Mouse (Mus musculus) stomach, postnatal 0 days (tissue): ENCODE data around the gene Rps7. TPM values are rescaled to one million over a fixed set of nuclear protein-coding genes. Genes with fewer than 3 reads are reported as not detected.

Source experiments
- ATAC-seq: fragments of 200-750 bp; cut with Nextera tagmentation; 2 replicates; pipeline ENCODE4 v1.8.0; 2017; ENCODE audit not compliant: low FRiP score, low TSS enrichment
- DNase-seq: peaks from one replicate; pipeline ENCODE4 v3.0.0-alpha.2; 2016; ENCODE audit warnings: low spot score
- H3K27ac ChIP-seq: fragments of 300-500 bp; sonication (generic); replicated peaks from 2 replicates; pipeline ENCODE4 v1.5.1; 2014; ENCODE audit warnings: mild to moderate bottlenecking, control low read depth
- H3K27me3 ChIP-seq: fragments of 300-500 bp; sonication (generic); 2 replicates; pipeline ENCODE4 v1.6.1; 2014; ENCODE audit warnings: low read length; ENCODE audit not compliant: control insufficient read depth, insufficient read depth
- H3K36me3 ChIP-seq: fragments of 300-500 bp; sonication (generic); 2 replicates; pipeline ENCODE4 v1.6.1; 2014; ENCODE audit warnings: low read length, mixed read lengths; ENCODE audit not compliant: control insufficient read depth, insufficient read depth
- H3K4me1 ChIP-seq: fragments of 300-500 bp; sonication (generic); replicated peaks from 2 replicates; pipeline ENCODE4 v1.6.1; 2014; ENCODE audit warnings: antibody characterized with exemption; ENCODE audit not compliant: control insufficient read depth, insufficient read depth
- H3K4me2 ChIP-seq: fragments of 300-500 bp; sonication (generic); replicated peaks from 2 replicates; pipeline ENCODE4 v1.6.1; 2014; ENCODE audit warnings: low read depth, mild to moderate bottlenecking, control low read depth, moderate library complexity
- H3K4me3 ChIP-seq: fragments of 300-500 bp; sonication (generic); 2 replicates; pipeline ENCODE4 v1.5.1; 2014; ENCODE audit warnings: low read depth, low read length, control low read depth
- H3K9ac ChIP-seq: fragments of 300-500 bp; sonication (generic); 2 replicates; pipeline ENCODE4 v1.6.1; 2014; ENCODE audit warnings: mild to moderate bottlenecking, low read length, control low read depth, mixed read lengths
- H3K9me3 ChIP-seq: fragments of 300-500 bp; sonication (generic); 2 replicates; pipeline ENCODE4 v1.6.1; 2016; ENCODE audit warnings: low read length; ENCODE audit not compliant: control insufficient read depth
- CTCF ChIP-seq: IDR thresholded peaks from 2 replicates; pipeline ENCODE4 v1.5.1; 2016; ENCODE audit warnings: antibody characterized with exemption, low read depth, mild to moderate bottlenecking, moderate library complexity
- EP300 ChIP-seq: optimal IDR thresholded peaks from 2 replicates; pipeline ENCODE3; 2016; ENCODE audit warnings: antibody characterized with exemption
- WGBS: fragments of 180-500 bp; shearing (Covaris S2); extraction: QIAGEN DNeasy Blood & Tissue Kit; methylation state at CpG from one replicate; pipeline ENCODE4 v1.1.7; 2014; 5-methylcytosine and 5-hydroxymethylcytosine counted together
- polyA plus RNA-seq: library from polyadenylated mRNA; unstranded; fragments of >200 nt; fragmentation: Nextera tagmentation; extraction: Ambion mirVana; gene quantifications from 2 replicates; pipeline ENCODE4 v1.2.1, GENCODE M21; 2015

Gene Rps7
- polyA plus RNA-seq, 1 experiment from 2014 or later: 771 TPM

GRCm38 (mm10) chr12:28607546-28608305, 28.0 kb downstream of the Rps7 start:
- H3K4me1 ChIP-seq: no peaks in the 10 kb centered on the region
- H3K4me2 ChIP-seq: no peak overlapping the region
- no peaks in the 10 kb centered on the region for H3K27me3 ChIP-seq
- DNase-seq (no peak), ATAC-seq (no peak)
- 62% methylated on average over 17 of the region's 17 CpGs for WGBS
- H3K36me3 ChIP-seq: no peaks in the 10 kb centered on the region
- TF ChIP-seq EP300 (no peak), CTCF (no peak)
- H3K9ac ChIP-seq: no peak overlapping the region
- H3K4me3 ChIP-seq: no peak overlapping the region
- H3K27ac ChIP-seq: no peak overlapping the region
- H3K9me3 ChIP-seq: no peaks in the 10 kb centered on the region

DNA sequence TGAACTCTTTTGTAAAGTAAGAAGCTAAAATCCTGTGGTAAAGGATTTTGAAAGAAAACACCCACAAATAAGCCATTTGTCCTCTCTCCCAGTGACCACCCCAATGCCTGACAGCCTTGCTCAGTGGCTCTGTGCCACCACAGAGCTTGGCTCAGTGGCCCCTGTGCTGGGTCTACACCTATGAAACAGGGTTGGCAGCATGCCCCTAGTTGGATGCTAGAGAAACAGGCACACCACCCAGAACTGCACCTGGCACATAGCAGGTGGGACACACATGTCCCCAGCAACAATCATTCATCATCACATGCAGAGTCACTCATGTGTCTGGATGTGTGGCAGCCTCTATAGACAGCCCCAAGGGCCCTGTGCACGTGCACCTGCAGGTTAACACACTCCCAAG, 32.3 kb downstream of the Rps7 start:
- Histone ChIP-seq H3K4me2 (no peak overlapping the region), H3K9me3 (no peaks in the 10 kb centered on the region), H3K27me3 (no peaks in the 10 kb centered on the region), H3K4me1 (no peaks in the 10 kb centered on the region), H3K9ac (no peak overlapping the region), H3K4me3 (no peak overlapping the region), H3K36me3 (no peaks in the 10 kb centered on the region), H3K27ac (no peak overlapping the region)
- DNase-seq (no peak), ATAC-seq (no peak)
- TF ChIP-seq CTCF: no peak
- TF ChIP-seq EP300: no peak
- 63% methylated on average over 1 of the region's 1 CpGs for WGBS

DNA sequence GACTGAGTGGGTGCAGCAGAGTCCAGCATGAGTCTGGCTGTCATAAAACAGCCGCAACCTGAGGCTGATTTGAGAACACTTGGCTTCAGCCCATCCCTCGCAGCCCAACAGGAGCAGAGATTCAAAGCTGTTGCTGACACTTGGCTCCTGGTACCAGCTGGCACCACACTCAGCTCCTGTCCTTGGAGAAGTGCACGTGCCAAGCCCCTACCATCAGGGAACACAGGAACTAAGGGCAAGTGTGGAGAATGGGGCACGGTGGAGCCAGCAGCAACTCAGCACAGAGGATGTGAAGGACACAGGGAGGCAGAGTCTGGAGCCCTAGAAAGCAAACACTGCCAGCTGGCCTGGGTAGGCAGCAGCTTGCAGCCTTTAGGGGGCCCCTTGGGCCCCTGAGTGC, 33.5 kb downstream of the Rps7 start:
- no peak for TF ChIP-seq CTCF
- no peak for DNase-seq
- H3K9me3 ChIP-seq: no peaks in the 10 kb centered on the region

DNA sequence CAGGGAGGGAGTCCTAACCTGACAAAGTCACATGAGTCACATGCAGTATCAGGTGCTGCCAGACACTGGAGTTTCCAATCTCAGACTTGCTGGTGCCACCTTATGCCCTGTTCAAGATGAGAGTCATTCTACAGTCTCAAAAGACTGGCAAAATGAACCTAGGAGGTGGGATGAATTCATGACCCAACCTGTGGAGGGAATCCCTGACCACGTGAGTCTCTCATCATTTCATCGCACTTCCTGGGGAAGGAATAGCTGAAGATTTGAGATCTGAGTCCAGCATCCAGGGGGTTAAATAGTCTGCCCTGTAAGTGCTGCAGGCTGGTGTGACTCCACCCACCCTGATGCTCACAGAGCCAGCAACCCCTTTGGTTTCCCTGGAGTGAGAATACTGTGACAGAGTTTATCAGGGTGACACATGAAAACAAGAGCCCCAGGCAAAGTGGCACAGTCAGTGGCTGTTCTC, 37.2 kb downstream of the Rps7 start:
- Histone ChIP-seq H3K27me3 (no peaks in the 10 kb centered on the region), H3K4me3 (no peak overlapping the region), H3K27ac (no peak overlapping the region), H3K9me3 (no peaks in the 10 kb centered on the region), H3K9ac (no peak overlapping the region), H3K4me2 (no peak overlapping the region), H3K4me1 (no peaks in the 10 kb centered on the region), H3K36me3 (no peaks in the 10 kb centered on the region)
- no peak for ATAC-seq
- WGBS: 49% methylated on average over 2 of the region's 2 CpGs
- DNase-seq: no peak
- TF ChIP-seq CTCF (no peak), EP300 (no peak)

More for the DNA sequence above, 33.5 kb downstream of the Rps7 start:
- Histone ChIP-seq H3K4me3 (no peak overlapping the region), H3K36me3 (no peaks in the 10 kb centered on the region), H3K27me3 (no peaks in the 10 kb centered on the region), H3K27ac (no peak overlapping the region), H3K4me2 (no peak overlapping the region), H3K4me1 (no peaks in the 10 kb centered on the region), H3K9ac (no peak overlapping the region)
- 11% methylated on average over 4 of the region's 4 CpGs for WGBS
- no peak for ATAC-seq

- no peak for TF ChIP-seq CTCF
- no peak for TF ChIP-seq EP300
- Histone ChIP-seq H3K27me3 (no peaks in the 10 kb centered on the region), H3K27ac (no peak overlapping the region), H3K4me1 (no peaks in the 10 kb centered on the region), H3K36me3 (no peaks in the 10 kb centered on the region), H3K4me3 (no peak overlapping the region), H3K9me3 (no peaks in the 10 kb centered on the region), H3K4me2 (no peak overlapping the region), H3K9ac (no peak overlapping the region)
- ATAC-seq (no peak), DNase-seq (no peak)
- 69% methylated on average over 3 of the region's 3 CpGs for WGBS
These were observed 37.6 kb downstream of the Rps7 start for GRCm38 (mm10) chr12:28598110-28598509.

DNA sequence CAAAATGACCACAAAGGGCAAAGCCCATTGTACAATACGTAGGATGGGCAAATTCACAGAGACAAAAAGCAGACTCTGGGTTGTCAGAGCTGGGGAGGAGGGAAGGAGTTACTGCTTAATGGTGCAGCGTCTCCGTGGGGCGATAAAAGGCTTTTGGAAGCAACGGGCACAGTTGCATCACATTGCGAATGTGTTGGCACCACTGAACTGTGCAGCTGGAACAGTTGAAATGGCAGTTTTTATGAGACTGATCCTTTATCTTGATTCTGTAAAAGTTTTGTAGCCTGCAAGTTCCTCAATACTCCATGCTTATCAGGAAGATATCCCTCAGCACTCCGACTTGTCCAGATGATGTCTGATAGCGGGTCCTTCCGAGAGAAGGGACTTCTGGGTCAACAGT, 38.1 kb downstream of the Rps7 start:
- Histone ChIP-seq H3K4me1 (no peaks in the 10 kb centered on the region), H3K27me3 (no peaks in the 10 kb centered on the region), H3K4me2 (no peak overlapping the region), H3K9me3 (no peaks in the 10 kb centered on the region), H3K9ac (no peak overlapping the region), H3K27ac (no peak overlapping the region), H3K4me3 (no peak overlapping the region), H3K36me3 (no peaks in the 10 kb centered on the region)
- WGBS: 82% methylated on average over 9 of the region's 9 CpGs
- DNase-seq: no peak
- no peak for ATAC-seq
- TF ChIP-seq EP300 (no peak), CTCF (no peak)
